Mouse (Mus musculus) olfactory bulb, adult 2 months (tissue): ENCODE data around the gene Kif24. TPM values are rescaled to one million over a fixed set of nuclear protein-coding genes. Genes with fewer than 3 reads are reported as not detected.

Source experiments
- H3K27ac ChIP-seq: fragments of 200-500 bp; 2 replicates; pipeline ENCODE4 v1.5.1; 2012; ENCODE audit warnings: low read depth, low read length; ENCODE audit not compliant: insufficient read depth
- H3K4me1 ChIP-seq: fragments of 200-500 bp; 2 replicates; pipeline ENCODE4 v1.6.1; 2012; ENCODE audit warnings: low read length; ENCODE audit not compliant: control insufficient read depth, insufficient read depth
- H3K4me3 ChIP-seq: fragments of 200-500 bp; 2 replicates; pipeline ENCODE4 v1.5.1; 2012; ENCODE audit warnings: mild to moderate bottlenecking, low read depth, low read length, moderate library complexity; ENCODE audit not compliant: insufficient read depth
- CTCF ChIP-seq: fragments of 200-500 bp; IDR thresholded peaks from 2 replicates; pipeline ENCODE4 v1.5.1; 2012; ENCODE audit warnings: low read depth, mild to moderate bottlenecking, low read length, moderate library complexity; ENCODE audit not compliant: insufficient read depth
- POLR2A ChIP-seq: fragments of 200-500 bp; IDR thresholded peaks from 2 replicates; pipeline ENCODE4 v1.6.1; 2012; ENCODE audit warnings: mild to moderate bottlenecking, low read depth, low read length, moderate library complexity; ENCODE audit not compliant: insufficient read depth
- WGBS: fragments of 180-500 bp; shearing (Covaris S2); methylation state at CpG from one replicate; pipeline ENCODE4 v1.1.7; 2018; 5-methylcytosine and 5-hydroxymethylcytosine counted together
- polyA plus RNA-seq: library from polyadenylated mRNA; stranded (reverse); fragments of >200 nt; gene quantifications from 2 replicates; pipeline ENCODE4 v1.2.4, GENCODE M21; 2012; ENCODE audit warnings: low replicate concordance; ENCODE audit not compliant: missing spikeins, insufficient read depth, insufficient read length

Gene Kif24
- not detected in 2 replicates for polyA plus RNA-seq

- WGBS = under 1% methylated on average over 70 of the region's 70 CpGs
Measured at GRCm38 (mm10) chr4:41464345-41465286, at the start of gene Kif24, which contains the start of gene Nudt2. TSS of gene Kif24 (minus strand) at chr4:41464887. TSS of gene Nudt2 (plus strand) at chr4:41465151.

GRCm38 (mm10) chr4:41513714-41514113 is 49.0 kb upstream of the Kif24 start:
- H3K4me3 ChIP-seq = no peak overlapping the region
- WGBS = 39% methylated on average over 8 of the region's 8 CpGs
- TF ChIP-seq CTCF (no peak), POLR2A (no peak)
- H3K4me1 ChIP-seq = no peaks in the 10 kb centered on the region
- H3K27ac ChIP-seq = no peak overlapping the region

More at GRCm38 (mm10) chr4:41464345-41465286, at the start of gene Kif24, which contains the start of gene Nudt2:
- Histone ChIP-seq H3K27ac (no peak within 1 kb of the TSS), H3K4me1 (0 out of 2 replicates have a peak, but pooled peaks cover 2% of the 10 kb centered on the region), H3K4me3 (peak within 1 kb of the TSS; percentile 95)
- TF ChIP-seq POLR2A = peak; percentile 49
- no peak for TF ChIP-seq CTCF

- H3K4me3 ChIP-seq = no peak overlapping the region
- H3K27ac ChIP-seq = no peak overlapping the region
- TF ChIP-seq CTCF = no peak
- TF ChIP-seq POLR2A = no peak
- 47% methylated on average over 4 of the region's 4 CpGs for WGBS
- no peaks in the 10 kb centered on the region for H3K4me1 ChIP-seq
Measured at GRCm38 (mm10) chr4:41513309-41513708, 48.6 kb upstream of the Kif24 start.

- H3K27ac ChIP-seq = no peak overlapping the region
- WGBS = 75% methylated on average over 7 of the region's 7 CpGs
- H3K4me3 ChIP-seq = no peak overlapping the region
- peaks cover 17% of the 10 kb centered on the region for H3K4me1 ChIP-seq
- no peak for TF ChIP-seq POLR2A
- no peak for TF ChIP-seq CTCF
Measured at GRCm38 (mm10) chr4:41507998-41508397, 43.3 kb upstream of the Kif24 start.

- 0 out of 2 replicates have a peak overlapping the region, but pooled peaks have one; percentile 21 for H3K27ac ChIP-seq
- TF ChIP-seq CTCF = no peak
- TF ChIP-seq POLR2A = no peak
- peak overlapping the region; percentile 57 for H3K4me3 ChIP-seq
- peaks cover 20% of the 10 kb centered on the region for H3K4me1 ChIP-seq
- 14% methylated on average over 22 of the region's 22 CpGs for WGBS
Measured at GRCm38 (mm10) chr4:41507326-41507924, 42.7 kb upstream of the Kif24 start.

- no peak for TF ChIP-seq CTCF
- TF ChIP-seq POLR2A = peak; percentile 71
- WGBS = under 1% methylated on average over 29 of the region's 29 CpGs
- H3K4me3 ChIP-seq = peak overlapping the region; percentile 57
- H3K4me1 ChIP-seq = peaks cover 24% of the 10 kb centered on the region
- 0 out of 2 replicates have a peak overlapping the region, but pooled peaks have one; percentile 21 for H3K27ac ChIP-seq
Measured at GRCm38 (mm10) chr4:41506906-41507305, 42.2 kb upstream of the Kif24 start.

- 21% methylated on average over 13 of the region's 13 CpGs for WGBS
- Histone ChIP-seq H3K4me1 (peaks cover 24% of the 10 kb centered on the region), H3K27ac (no peak overlapping the region), H3K4me3 (no peak overlapping the region)
- TF ChIP-seq CTCF (peak; percentile 60; the same call in 1 of the 2 replicates), POLR2A (no peak)
Measured at GRCm38 (mm10) chr4:41506156-41506555, 41.5 kb upstream of the Kif24 start.

GRCm38 (mm10) chr4:41505131-41505551 is 40.5 kb upstream of the Kif24 start:
- TF ChIP-seq POLR2A = no peak
- TF ChIP-seq CTCF = 0 out of 2 replicates have a peak, but pooled peaks have one; percentile 9
- no peak overlapping the region for H3K27ac ChIP-seq
- H3K4me1 ChIP-seq = peaks cover 24% of the 10 kb centered on the region
- WGBS = 72% methylated on average over 11 of the region's 11 CpGs
- H3K4me3 ChIP-seq = no peak overlapping the region

- 77% methylated on average over 5 of the region's 5 CpGs for WGBS
- no peak overlapping the region for H3K27ac ChIP-seq
- H3K4me3 ChIP-seq = no peak overlapping the region
- H3K4me1 ChIP-seq = peaks cover 24% of the 10 kb centered on the region
- TF ChIP-seq POLR2A (no peak), CTCF (no peak)
Measured at GRCm38 (mm10) chr4:41504325-41504724, 39.6 kb upstream of the Kif24 start.
